Mouse (Mus musculus) erythroid progenitor cell, adult 5-6 weeks (primary cell): ENCODE data around the gene Acsbg2. TPM values are rescaled to one million over a fixed set of nuclear protein-coding genes. Genes with fewer than 3 reads are reported as not detected.

Source experiments
- total RNA-seq, 2 experiments: library from RNA; stranded (forward) in 1 of 2; stranded (reverse) in 1 of 2; fragments of 150-400 nt in 1 of 2; fragments of 186-747, 209-891 nt in 1 of 2; gene quantifications; 2 replicates each; pipeline versions ENCODE4 v1.2.3 to v1.2.4; 2015 to 2017; ENCODE audit warnings: low replicate concordance in 2 of 2

Gene Acsbg2
- total RNA-seq, 2 experiments from 2014 or later = not detected

Other genes with a start within 250 kb of the Acsbg2 start
- gene Lonp1, start 247.6 kb downstream of the Acsbg2 start, total RNA-seq (2015; ENCODE audit: low replicate concordance) = 3.6 and 4.2 TPM in 2 replicates
- 9.5 and 15.0 TPM in 2 replicates for gene Lonp1, start 247.6 kb downstream of the Acsbg2 start, total RNA-seq (2017; ENCODE audit: low replicate concordance)
- gene Catsperd, start 246.3 kb downstream of the Acsbg2 start, total RNA-seq (2015; ENCODE audit: low replicate concordance) = not detected in 2 replicates
- gene Catsperd, start 246.3 kb downstream of the Acsbg2 start, total RNA-seq (2017; ENCODE audit: low replicate concordance) = not detected in 2 replicates
- gene Ranbp3, start 201.2 kb downstream of the Acsbg2 start, total RNA-seq (2015; ENCODE audit: low replicate concordance) = 51.1 and 73.9 TPM in 2 replicates
- gene Ranbp3, start 201.2 kb downstream of the Acsbg2 start, total RNA-seq (2017; ENCODE audit: low replicate concordance) = 72.9 and 77.2 TPM in 2 replicates
- 46.5 and 90.1 TPM in 2 replicates for gene Ndufa11, start 156.7 kb downstream of the Acsbg2 start, total RNA-seq (2015; ENCODE audit: low replicate concordance)
- gene Ndufa11, start 156.7 kb downstream of the Acsbg2 start, total RNA-seq (2017; ENCODE audit: low replicate concordance) = 54.2 and 67.9 TPM in 2 replicates
- gene Vmac, start 156.4 kb downstream of the Acsbg2 start, total RNA-seq (2015; ENCODE audit: low replicate concordance) = 2.1 and 2.2 TPM in 2 replicates
- not detected in 2 replicates for gene Vmac, start 156.4 kb downstream of the Acsbg2 start, total RNA-seq (2017; ENCODE audit: low replicate concordance)
- gene Nrtn, start 116.9 kb downstream of the Acsbg2 start, total RNA-seq (2015; ENCODE audit: low replicate concordance) = not detected in 2 replicates
- gene Nrtn, start 116.9 kb downstream of the Acsbg2 start, total RNA-seq (2017; ENCODE audit: low replicate concordance) = not detected in 2 replicates
- gene Dus3l, start 109.7 kb downstream of the Acsbg2 start, total RNA-seq (2015; ENCODE audit: low replicate concordance) = 6.5 and 7.1 TPM in 2 replicates
- 3.0 and 5.4 TPM in 2 replicates for gene Dus3l, start 109.7 kb downstream of the Acsbg2 start, total RNA-seq (2017; ENCODE audit: low replicate concordance)
- gene Prr22, start 104.2 kb downstream of the Acsbg2 start, total RNA-seq (2015; ENCODE audit: low replicate concordance) = not detected in 2 replicates
- gene Prr22, start 104.2 kb downstream of the Acsbg2 start, total RNA-seq (2017; ENCODE audit: low replicate concordance) = not detected in 2 replicates
- gene Rfx2, start 43.4 kb downstream of the Acsbg2 start, total RNA-seq (2015; ENCODE audit: low replicate concordance) = 101 and 107 TPM in 2 replicates
- 76.1 and 105 TPM in 2 replicates for gene Rfx2, start 43.4 kb downstream of the Acsbg2 start, total RNA-seq (2017; ENCODE audit: low replicate concordance)
- gene 1700061G19Rik, start 1.0 kb upstream of the Acsbg2 start, total RNA-seq (2015; ENCODE audit: low replicate concordance) = not detected in 2 replicates
- not detected in 2 replicates for gene 1700061G19Rik, start 1.0 kb upstream of the Acsbg2 start, total RNA-seq (2017; ENCODE audit: low replicate concordance)
- gene Mllt1, start 61.0 kb upstream of the Acsbg2 start, total RNA-seq (2015; ENCODE audit: low replicate concordance) = 3.4 and 9.4 TPM in 2 replicates
- 4.4 and 6.4 TPM in 2 replicates for gene Mllt1, start 61.0 kb upstream of the Acsbg2 start, total RNA-seq (2017; ENCODE audit: low replicate concordance)
- not detected in 2 replicates for gene Acer1, start 107.7 kb upstream of the Acsbg2 start, total RNA-seq (2015; ENCODE audit: low replicate concordance)
- gene Acer1, start 107.7 kb upstream of the Acsbg2 start, total RNA-seq (2017; ENCODE audit: low replicate concordance) = not detected in 2 replicates
- 2.2 and 26.8 TPM in 2 replicates for gene Clpp, start 115.9 kb upstream of the Acsbg2 start, total RNA-seq (2015; ENCODE audit: low replicate concordance)
- 10.8 and 15.7 TPM in 2 replicates for gene Clpp, start 115.9 kb upstream of the Acsbg2 start, total RNA-seq (2017; ENCODE audit: low replicate concordance)
- gene Alkbh7, start 122.9 kb upstream of the Acsbg2 start, total RNA-seq (2015; ENCODE audit: low replicate concordance) = not detected in 2 replicates
- 6.2 TPM in 1 of 2 replicates, not detected in the other for gene Alkbh7, start 122.9 kb upstream of the Acsbg2 start, total RNA-seq (2017; ENCODE audit: low replicate concordance)
- not detected in 2 replicates for gene Pspn, start 125.6 kb upstream of the Acsbg2 start, total RNA-seq (2015; ENCODE audit: low replicate concordance)
- not detected in 2 replicates for gene Pspn, start 125.6 kb upstream of the Acsbg2 start, total RNA-seq (2017; ENCODE audit: low replicate concordance)
- 57.4 and 61.3 TPM in 2 replicates for gene Gtf2f1, start 136.8 kb upstream of the Acsbg2 start, total RNA-seq (2015; ENCODE audit: low replicate concordance)
- 70.8 and 90.7 TPM in 2 replicates for gene Gtf2f1, start 136.8 kb upstream of the Acsbg2 start, total RNA-seq (2017; ENCODE audit: low replicate concordance)
- not detected in 2 replicates for gene Gm17949, start 137.0 kb upstream of the Acsbg2 start, total RNA-seq (2015; ENCODE audit: low replicate concordance)
- gene Gm17949, start 137.0 kb upstream of the Acsbg2 start, total RNA-seq (2017; ENCODE audit: low replicate concordance) = not detected in 2 replicates
- 87.6 and 97.7 TPM in 2 replicates for gene Khsrp, start 157.1 kb upstream of the Acsbg2 start, total RNA-seq (2015; ENCODE audit: low replicate concordance)
- gene Khsrp, start 157.1 kb upstream of the Acsbg2 start, total RNA-seq (2017; ENCODE audit: low replicate concordance) = 85.6 and 85.9 TPM in 2 replicates
- gene Slc25a41, start 167.2 kb upstream of the Acsbg2 start, total RNA-seq (2015; ENCODE audit: low replicate concordance) = not detected in 2 replicates
- not detected in 2 replicates for gene Slc25a41, start 167.2 kb upstream of the Acsbg2 start, total RNA-seq (2017; ENCODE audit: low replicate concordance)
- gene Crb3, start 184.7 kb upstream of the Acsbg2 start, total RNA-seq (2015; ENCODE audit: low replicate concordance) = not detected in 2 replicates
- not detected in 2 replicates for gene Crb3, start 184.7 kb upstream of the Acsbg2 start, total RNA-seq (2017; ENCODE audit: low replicate concordance)
- 2.9 and 5.4 TPM in 2 replicates for gene Slc25a23, start 185.4 kb upstream of the Acsbg2 start, total RNA-seq (2015; ENCODE audit: low replicate concordance)
- not detected in 2 replicates for gene Slc25a23, start 185.4 kb upstream of the Acsbg2 start, total RNA-seq (2017; ENCODE audit: low replicate concordance)
- 6.1 and 12.2 TPM in 2 replicates for gene Dennd1c, start 204.1 kb upstream of the Acsbg2 start, total RNA-seq (2015; ENCODE audit: low replicate concordance)
- 2.6 and 4.5 TPM in 2 replicates for gene Dennd1c, start 204.1 kb upstream of the Acsbg2 start, total RNA-seq (2017; ENCODE audit: low replicate concordance)
- gene Tubb4a, start 213.3 kb upstream of the Acsbg2 start, total RNA-seq (2015; ENCODE audit: low replicate concordance) = 1.4 TPM in 1 of 2 replicates, not detected in the other
- not detected in 2 replicates for gene Tubb4a, start 213.3 kb upstream of the Acsbg2 start, total RNA-seq (2017; ENCODE audit: low replicate concordance)
- not detected in 2 replicates for gene Tnfsf9, start 230.9 kb upstream of the Acsbg2 start, total RNA-seq (2015; ENCODE audit: low replicate concordance)
- not detected in 2 replicates for gene Tnfsf9, start 230.9 kb upstream of the Acsbg2 start, total RNA-seq (2017; ENCODE audit: low replicate concordance)